Mouse (Mus musculus): ENCODE results near the gene Jtb. TPM values are rescaled to one million over a fixed set of nuclear protein-coding genes. Genes with fewer than 3 reads are reported as not detected.

The Jtb gene
- polyA plus RNA-seq, 1 experiment from 2014 or later, result 103 TPM

- H3K4me1 ChIP-seq (ENCODE audit: control insufficient read depth, insufficient read depth, low read length), result no peaks in the 10 kb centered on the region
- H3K4me3 ChIP-seq (ENCODE audit: low read depth, low read length), result no peak overlapping the region
- ATAC-seq (replicated peaks; ENCODE audit: insufficient number of reproducible peaks, low FRiP score, low TSS enrichment, low read depth) (no peak), DNase-seq (ENCODE audit: low spot score) (no peak)
- H3K27ac ChIP-seq (replicated peaks; ENCODE audit: low read depth, low read length), result no peak overlapping the region
- peaks cover 3% of the 10 kb centered on the region; the same call in 1 of the 2 replicates for H3K36me3 ChIP-seq (replicated peaks; ENCODE audit: control insufficient read depth, insufficient read depth, low read depth, low read length)
- WGBS, result 96% methylated on average over 2 of the region's 2 CpGs
- H3K27me3 ChIP-seq (ENCODE audit: control insufficient read depth, insufficient read depth, low read length), result no peaks in the 10 kb centered on the region
- H3K4me2 ChIP-seq (ENCODE audit: low read depth, low read length), result no peak overlapping the region
- H3K9me3 ChIP-seq (replicated peaks; ENCODE audit: control insufficient read depth, low read length), result no peaks in the 10 kb centered on the region
- H3K9ac ChIP-seq (replicated peaks; ENCODE audit: low read length), result no peak overlapping the region
Observed at GRCm38 (mm10) chr3:90204582-90204981, 26.8 kb upstream of the Jtb start.

- no peak overlapping the region for H3K4me3 ChIP-seq (ENCODE audit: low read depth, low read length)
- H3K27ac ChIP-seq (replicated peaks; ENCODE audit: low read depth, low read length), result no peak overlapping the region
- H3K9me3 ChIP-seq (replicated peaks; ENCODE audit: control insufficient read depth, low read length), result no peaks in the 10 kb centered on the region
- peaks cover 10% of the 10 kb centered on the region for H3K36me3 ChIP-seq (replicated peaks; ENCODE audit: control insufficient read depth, insufficient read depth, low read depth, low read length)
- H3K27me3 ChIP-seq (ENCODE audit: control insufficient read depth, insufficient read depth, low read length), result no peaks in the 10 kb centered on the region
- no peaks in the 10 kb centered on the region for H3K4me1 ChIP-seq (ENCODE audit: control insufficient read depth, insufficient read depth, low read length)
- H3K4me2 ChIP-seq (ENCODE audit: low read depth, low read length), result no peak overlapping the region
- ATAC-seq (replicated peaks; ENCODE audit: insufficient number of reproducible peaks, low FRiP score, low TSS enrichment, low read depth), result no peak
- 86% methylated on average over 2 of the region's 2 CpGs for WGBS
- H3K9ac ChIP-seq (replicated peaks; ENCODE audit: low read length), result no peak overlapping the region
- no peak for DNase-seq (ENCODE audit: low spot score)
Observed at GRCm38 (mm10) chr3:90208662-90209061, 22.7 kb upstream of the Jtb start.

GRCm38 (mm10) chr3:90209908-90210566, 21.4 kb upstream of the Jtb start:
- Histone ChIP-seq H3K4me2 (ENCODE audit: low read depth, low read length) (no peak overlapping the region), H3K9ac (replicated peaks; ENCODE audit: low read length) (no peak overlapping the region), H3K27me3 (ENCODE audit: control insufficient read depth, insufficient read depth, low read length) (no peaks in the 10 kb centered on the region), H3K4me3 (ENCODE audit: low read depth, low read length) (no peak overlapping the region), H3K36me3 (replicated peaks; ENCODE audit: control insufficient read depth, insufficient read depth, low read depth, low read length) (peaks cover 10% of the 10 kb centered on the region), H3K27ac (replicated peaks; ENCODE audit: low read depth, low read length) (no peak overlapping the region), H3K9me3 (replicated peaks; ENCODE audit: control insufficient read depth, low read length) (no peaks in the 10 kb centered on the region), H3K4me1 (ENCODE audit: control insufficient read depth, insufficient read depth, low read length) (no peaks in the 10 kb centered on the region)
- DNase-seq (ENCODE audit: low spot score) (no peak), ATAC-seq (replicated peaks; ENCODE audit: insufficient number of reproducible peaks, low FRiP score, low TSS enrichment, low read depth) (no peak)
- WGBS, result 92% methylated on average over 5 of the region's 5 CpGs

GRCm38 (mm10) chr3:90211475-90212398, 19.7 kb upstream of the Jtb start:
- Histone ChIP-seq H3K27ac (replicated peaks; ENCODE audit: low read depth, low read length) (no peak overlapping the region), H3K4me2 (ENCODE audit: low read depth, low read length) (peak overlapping the region; percentile 78), H3K4me1 (ENCODE audit: control insufficient read depth, insufficient read depth, low read length) (no peaks in the 10 kb centered on the region), H3K27me3 (ENCODE audit: control insufficient read depth, insufficient read depth, low read length) (no peaks in the 10 kb centered on the region), H3K4me3 (ENCODE audit: low read depth, low read length) (peak overlapping the region; percentile 83), H3K9me3 (replicated peaks; ENCODE audit: control insufficient read depth, low read length) (no peaks in the 10 kb centered on the region), H3K9ac (replicated peaks; ENCODE audit: low read length) (no peak overlapping the region), H3K36me3 (replicated peaks; ENCODE audit: control insufficient read depth, insufficient read depth, low read depth, low read length) (peaks cover 10% of the 10 kb centered on the region)
- WGBS, result 82% methylated on average over 13 of the region's 13 CpGs
- no peak for ATAC-seq (replicated peaks; ENCODE audit: insufficient number of reproducible peaks, low FRiP score, low TSS enrichment, low read depth)
- DNase-seq (ENCODE audit: low spot score), result no peak

- Histone ChIP-seq H3K4me2 (ENCODE audit: low read depth, low read length) (peak overlapping the region; percentile 78), H3K4me1 (ENCODE audit: control insufficient read depth, insufficient read depth, low read length) (no peaks in the 10 kb centered on the region), H3K27me3 (ENCODE audit: control insufficient read depth, insufficient read depth, low read length) (no peaks in the 10 kb centered on the region), H3K4me3 (ENCODE audit: low read depth, low read length) (peak overlapping the region; percentile 83), H3K9me3 (replicated peaks; ENCODE audit: control insufficient read depth, low read length) (no peaks in the 10 kb centered on the region), H3K36me3 (replicated peaks; ENCODE audit: control insufficient read depth, insufficient read depth, low read depth, low read length) (peaks cover 9% of the 10 kb centered on the region), H3K27ac (replicated peaks; ENCODE audit: low read depth, low read length) (no peak overlapping the region), H3K9ac (replicated peaks; ENCODE audit: low read length) (peak overlapping the region; percentile 84)
- no peak for ATAC-seq (replicated peaks; ENCODE audit: insufficient number of reproducible peaks, low FRiP score, low TSS enrichment, low read depth)
- DNase-seq (ENCODE audit: low spot score), result no peak
- WGBS, result 14% methylated on average over 5 of the region's 5 CpGs
Observed at GRCm38 (mm10) chr3:90212723-90213122, 18.7 kb upstream of the Jtb start.

GRCm38 (mm10) chr3:90213377-90213866, 18.0 kb upstream of the Jtb start, which contains the start of the genes Rps27 and Rab13:
TSS of gene Rps27 (minus strand) at chr3:90213651.
TSS of gene Rab13 (plus strand) at chr3:90213695.
- no peaks in the 10 kb centered on the region for H3K27me3 ChIP-seq (ENCODE audit: control insufficient read depth, insufficient read depth, low read length)
- peaks cover 7% of the 10 kb centered on the region for H3K36me3 ChIP-seq (replicated peaks; ENCODE audit: control insufficient read depth, insufficient read depth, low read depth, low read length)
- H3K4me3 ChIP-seq (ENCODE audit: low read depth, low read length), result peak within 1 kb of the TSS; percentile 83
- ATAC-seq (replicated peaks; ENCODE audit: insufficient number of reproducible peaks, low FRiP score, low TSS enrichment, low read depth), result peak; percentile 88
- H3K9ac ChIP-seq (replicated peaks; ENCODE audit: low read length), result peak within 1 kb of the TSS; percentile 84
- WGBS, result under 1% methylated on average over 42 of the region's 42 CpGs
- H3K4me2 ChIP-seq (ENCODE audit: low read depth, low read length), result peak within 1 kb of the TSS; percentile 78
- H3K9me3 ChIP-seq (replicated peaks; ENCODE audit: control insufficient read depth, low read length), result no peaks in the 10 kb centered on the region
- DNase-seq (ENCODE audit: low spot score), result peak; percentile 96
- H3K27ac ChIP-seq (replicated peaks; ENCODE audit: low read depth, low read length), result peak within 1 kb of the TSS; percentile 79
- no peaks in the 10 kb centered on the region for H3K4me1 ChIP-seq (ENCODE audit: control insufficient read depth, insufficient read depth, low read length)

- ATAC-seq (replicated peaks; ENCODE audit: insufficient number of reproducible peaks, low FRiP score, low TSS enrichment, low read depth) (no peak), DNase-seq (ENCODE audit: low spot score) (no peak)
- Histone ChIP-seq H3K4me1 (ENCODE audit: control insufficient read depth, insufficient read depth, low read length) (no peaks in the 10 kb centered on the region), H3K9ac (replicated peaks; ENCODE audit: low read length) (peak overlapping the region; percentile 84), H3K27ac (replicated peaks; ENCODE audit: low read depth, low read length) (no peak overlapping the region), H3K27me3 (ENCODE audit: control insufficient read depth, insufficient read depth, low read length) (no peaks in the 10 kb centered on the region), H3K4me3 (ENCODE audit: low read depth, low read length) (peak overlapping the region; percentile 83), H3K36me3 (replicated peaks; ENCODE audit: control insufficient read depth, insufficient read depth, low read depth, low read length) (peaks cover 7% of the 10 kb centered on the region), H3K9me3 (replicated peaks; ENCODE audit: control insufficient read depth, low read length) (no peaks in the 10 kb centered on the region), H3K4me2 (ENCODE audit: low read depth, low read length) (peak overlapping the region; percentile 52)
- 15% methylated on average over 12 of the region's 12 CpGs for WGBS
Observed at GRCm38 (mm10) chr3:90213956-90214684, 17.3 kb upstream of the Jtb start.

All from embryonic facial prominence, embryonic 11.5 days (tissue).